Mouse (Mus musculus) intestine, postnatal 0 days (tissue): ENCODE data around the gene Hpd. TPM values are rescaled to one million over a fixed set of nuclear protein-coding genes. Genes with fewer than 3 reads are reported as not detected.

Experiments used
- ATAC-seq: fragments of 200-750 bp; cut with Nextera tagmentation; 2 replicates; pipeline ENCODE4 v1.8.0; 2017; ENCODE audit warnings: mild to moderate bottlenecking, moderate TSS enrichment, moderate library complexity
- H3K27ac ChIP-seq: fragments of 300-500 bp; sonication (generic); 2 replicates; pipeline ENCODE4 v1.5.1; 2014; ENCODE audit warnings: mild to moderate bottlenecking, low read depth, low read length, moderate library complexity
- H3K27me3 ChIP-seq: fragments of 300-500 bp; sonication (generic); replicated peaks from 2 replicates; pipeline ENCODE4 v1.6.1; 2014; ENCODE audit warnings: low read length, mixed read lengths; ENCODE audit not compliant: control insufficient read depth, insufficient read depth
- H3K36me3 ChIP-seq: fragments of 300-500 bp; sonication (generic); 2 replicates; pipeline ENCODE4 v1.6.1; 2014; ENCODE audit warnings: mild to moderate bottlenecking, moderate library complexity; ENCODE audit not compliant: control insufficient read depth, insufficient read depth
- H3K4me1 ChIP-seq: fragments of 300-500 bp; sonication (generic); replicated peaks from 2 replicates; pipeline ENCODE4 v1.6.1; 2014; ENCODE audit warnings: antibody characterized with exemption, low read length, mixed read lengths; ENCODE audit not compliant: control insufficient read depth, insufficient read depth
- H3K4me2 ChIP-seq: fragments of 300-500 bp; sonication (generic); replicated peaks from 2 replicates; pipeline ENCODE4 v1.6.1; 2014; ENCODE audit warnings: low read depth, mild to moderate bottlenecking, moderate library complexity
- H3K4me3 ChIP-seq: fragments of 300-500 bp; sonication (generic); 2 replicates; pipeline ENCODE4 v1.5.1; 2014; ENCODE audit warnings: low read depth, low read length
- H3K9ac ChIP-seq: fragments of 300-500 bp; sonication (generic); 2 replicates; pipeline ENCODE4 v1.6.1; 2014; ENCODE audit warnings: mild to moderate bottlenecking, low read depth, low read length
- H3K9me3 ChIP-seq: fragments of 300-500 bp; sonication (generic); 2 replicates; pipeline ENCODE4 v1.6.1; 2016; ENCODE audit warnings: mixed run types; ENCODE audit not compliant: control insufficient read depth
- CTCF ChIP-seq: sonication (generic); IDR thresholded peaks from 2 replicates; pipeline ENCODE4 v1.5.1; 2016; ENCODE audit warnings: low read depth, mild to moderate bottlenecking, control low read depth, antibody characterized with exemption, moderate library complexity
- WGBS: fragments of 180-500 bp; shearing (Covaris S2); extraction: QIAGEN DNeasy Blood & Tissue Kit; methylation state at CpG from one replicate; pipeline ENCODE4 v1.1.7; 2014; 5-methylcytosine and 5-hydroxymethylcytosine counted together
- polyA plus RNA-seq: library from polyadenylated mRNA; unstranded; fragments of >200 nt; fragmentation: Nextera tagmentation; extraction: Ambion mirVana; gene quantifications from 2 replicates; pipeline ENCODE4 v1.2.1, GENCODE M21; 2015

Hpd gene
- polyA plus RNA-seq, 1 experiment from 2014 or later = 4.7 TPM

- no peak for TF ChIP-seq CTCF
- Histone ChIP-seq H3K4me3 (no peak overlapping the region), H3K4me2 (0 out of 2 replicates have a peak overlapping the region, but pooled peaks have one; percentile 66), H3K36me3 (peaks cover 70% of the 10 kb centered on the region), H3K9me3 (no peaks in the 10 kb centered on the region), H3K27ac (no peak overlapping the region), H3K9ac (no peak overlapping the region), H3K4me1 (peaks cover 14% of the 10 kb centered on the region; the same call in 1 of the 2 replicates), H3K27me3 (no peaks in the 10 kb centered on the region)
- WGBS = 93% methylated on average over 19 of the region's 19 CpGs
- ATAC-seq = no peak
Observed at GRCm38 (mm10) chr5:123151707-123152362, 30.7 kb downstream of the Hpd start.

DNA sequence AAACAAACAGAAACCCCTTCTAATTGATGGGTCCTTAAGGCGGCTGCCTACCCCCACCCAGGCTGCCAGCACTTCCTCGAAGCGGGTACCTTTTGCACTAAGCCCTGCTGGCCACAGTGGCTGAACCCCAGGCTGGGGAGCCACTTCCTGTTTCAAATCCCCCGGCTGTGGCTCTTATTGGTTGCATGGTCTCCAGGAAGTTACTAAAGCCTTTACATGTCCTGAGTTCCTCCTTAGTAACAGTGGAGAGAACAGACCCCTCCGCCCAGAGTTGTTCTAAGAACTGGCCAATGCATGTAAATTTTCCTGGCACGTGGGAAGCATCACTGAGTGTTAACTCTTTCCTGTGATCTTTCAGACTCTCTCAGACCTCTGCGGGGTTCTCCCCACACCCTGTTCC, 31.4 kb downstream of the Hpd start:
- Histone ChIP-seq H3K27ac (peak overlapping the region; percentile 21; the same call in 1 of the 2 replicates), H3K9ac (no peak overlapping the region), H3K36me3 (peaks cover 72% of the 10 kb centered on the region), H3K27me3 (no peaks in the 10 kb centered on the region), H3K4me1 (peaks cover 14% of the 10 kb centered on the region; the same call in 1 of the 2 replicates), H3K4me3 (0 out of 2 replicates have a peak overlapping the region, but pooled peaks have one; percentile 15), H3K9me3 (no peaks in the 10 kb centered on the region), H3K4me2 (peak overlapping the region; percentile 66)
- no peak for TF ChIP-seq CTCF
- 32% methylated on average over 7 of the region's 7 CpGs for WGBS
- ATAC-seq = no peak

DNA sequence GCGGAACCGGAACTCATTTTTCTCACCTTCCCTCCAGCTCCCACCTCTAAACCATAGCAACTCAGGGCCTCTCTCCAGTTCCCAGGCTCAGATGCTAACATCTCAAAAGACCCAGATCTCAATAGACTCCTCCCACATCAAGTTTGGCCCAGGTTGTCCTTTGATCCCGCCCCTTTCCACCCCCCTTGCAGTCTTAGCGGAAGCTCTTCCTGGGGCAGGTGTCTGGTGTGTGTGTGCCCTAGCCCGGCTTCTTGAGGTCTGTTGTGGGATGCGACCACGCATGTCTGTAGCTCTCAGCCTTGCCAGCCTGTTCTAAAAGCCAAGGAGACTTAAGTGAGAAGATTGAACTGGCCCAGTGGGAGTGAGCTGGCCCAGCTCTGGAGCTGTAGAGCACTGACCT, 31.9 kb downstream of the Hpd start:
- ATAC-seq = no peak
- H3K9ac ChIP-seq = no peak overlapping the region
- no peaks in the 10 kb centered on the region for H3K27me3 ChIP-seq
- H3K4me3 ChIP-seq = 0 out of 2 replicates have a peak overlapping the region, but pooled peaks have one; percentile 15
- H3K4me1 ChIP-seq = peaks cover 14% of the 10 kb centered on the region; the same call in 1 of the 2 replicates
- peak overlapping the region; percentile 21; the same call in 1 of the 2 replicates for H3K27ac ChIP-seq
- 26% methylated on average over 7 of the region's 7 CpGs for WGBS
- peak overlapping the region; percentile 66 for H3K4me2 ChIP-seq
- no peak for TF ChIP-seq CTCF
- H3K36me3 ChIP-seq = peaks cover 72% of the 10 kb centered on the region
- no peaks in the 10 kb centered on the region for H3K9me3 ChIP-seq

DNA sequence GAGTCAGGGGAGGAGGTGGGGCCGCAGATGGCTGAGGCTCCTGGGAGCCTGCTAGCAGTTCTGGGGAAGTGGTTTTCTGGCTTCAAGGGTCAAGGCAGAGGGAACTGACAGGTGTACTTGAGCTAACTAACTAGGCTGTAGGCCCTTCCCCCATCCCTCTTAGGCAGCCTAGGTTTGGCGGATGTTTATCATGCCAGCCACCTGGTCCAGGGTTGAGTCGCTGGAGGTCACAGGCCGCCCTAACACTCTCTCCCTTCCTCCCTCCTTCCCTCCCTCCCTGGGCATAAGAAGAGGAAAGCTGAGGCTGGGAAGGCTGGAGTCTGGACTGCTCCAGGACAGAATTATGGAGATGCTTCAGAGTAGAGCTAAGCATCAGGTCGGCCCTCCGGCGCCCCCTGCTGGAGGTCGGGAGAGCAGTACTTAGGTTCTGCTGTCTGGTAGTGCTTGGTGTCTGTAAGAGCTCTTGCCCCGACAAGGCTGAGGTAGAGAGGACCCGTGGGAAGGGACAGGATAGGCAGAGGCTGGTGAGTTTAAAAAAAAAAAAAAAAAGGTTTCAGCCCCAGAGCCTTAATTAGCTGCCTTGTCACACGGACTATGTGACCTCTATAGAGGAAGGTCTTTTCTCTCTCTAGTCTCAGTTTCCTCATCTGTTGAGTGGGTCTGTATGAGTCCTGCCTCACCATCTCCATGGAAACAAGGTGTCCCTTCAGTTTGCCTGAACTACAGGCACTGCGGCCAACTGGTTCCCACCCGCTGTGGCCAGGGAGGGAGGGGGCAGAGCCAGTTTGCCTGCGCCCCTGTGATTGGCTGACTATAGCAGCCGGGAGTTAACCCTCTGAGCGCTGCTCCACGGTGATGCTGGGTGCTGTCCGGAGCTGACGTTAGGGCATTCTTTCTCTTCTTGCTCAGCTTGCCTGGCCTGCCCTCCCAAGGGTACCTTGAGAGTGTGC, 32.8 kb downstream of the Hpd start:
- H3K27ac ChIP-seq = no peak overlapping the region
- peak overlapping the region; percentile 33 for H3K4me3 ChIP-seq
- H3K27me3 ChIP-seq = no peaks in the 10 kb centered on the region
- H3K9ac ChIP-seq = no peak overlapping the region
- H3K9me3 ChIP-seq = no peaks in the 10 kb centered on the region
- H3K36me3 ChIP-seq = peaks cover 71% of the 10 kb centered on the region
- peak; percentile 97 for TF ChIP-seq CTCF
- peak overlapping the region; percentile 66 for H3K4me2 ChIP-seq
- ATAC-seq = peak; percentile 78
- 4% methylated on average over 19 of the region's 19 CpGs for WGBS
- H3K4me1 ChIP-seq = peaks cover 17% of the 10 kb centered on the region; the same call in 1 of the 2 replicates

DNA sequence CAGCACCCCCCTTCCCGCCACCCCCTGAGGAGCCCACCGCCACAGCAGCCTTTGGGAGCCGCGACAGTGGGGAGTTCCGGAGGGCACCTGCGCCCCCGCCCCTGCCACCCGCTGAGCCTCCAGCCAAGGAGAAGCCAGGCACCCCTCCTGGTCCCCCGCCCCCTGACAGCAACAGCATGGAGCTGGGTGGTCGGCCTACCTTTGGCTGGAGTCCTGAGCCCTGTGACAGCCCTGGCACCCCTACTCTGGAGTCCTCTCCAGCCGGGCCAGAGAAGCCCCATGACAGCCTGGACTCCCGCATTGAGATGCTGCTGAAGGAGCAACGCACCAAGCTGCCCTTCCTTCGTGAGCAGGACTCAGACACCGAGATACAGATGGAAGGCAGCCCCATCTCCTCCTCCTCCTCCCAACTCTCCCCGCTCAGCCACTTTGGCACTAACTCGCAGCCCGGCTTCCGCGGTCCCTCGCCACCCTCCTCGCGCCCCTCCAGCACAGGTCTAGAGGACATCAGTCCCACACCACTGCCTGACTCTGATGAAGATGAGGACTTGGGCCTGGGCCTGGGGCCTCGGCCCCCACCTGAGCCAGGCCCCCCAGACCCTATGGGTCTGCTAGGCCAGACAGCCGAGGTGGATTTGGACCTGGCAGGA, 34.3 kb downstream of the Hpd start:
- ATAC-seq = no peak
- no peak overlapping the region for H3K4me2 ChIP-seq
- TF ChIP-seq CTCF = no peak
- no peaks in the 10 kb centered on the region for H3K9me3 ChIP-seq
- no peak overlapping the region for H3K4me3 ChIP-seq
- no peaks in the 10 kb centered on the region for H3K27me3 ChIP-seq
- peaks cover 57% of the 10 kb centered on the region for H3K36me3 ChIP-seq
- 0 out of 2 replicates have a peak overlapping the region, but pooled peaks have one; percentile 41 for H3K27ac ChIP-seq
- 86% methylated on average over 25 of the region's 25 CpGs for WGBS
- H3K4me1 ChIP-seq = peaks cover 17% of the 10 kb centered on the region; the same call in 1 of the 2 replicates
- no peak overlapping the region for H3K9ac ChIP-seq

- no peak overlapping the region for H3K4me2 ChIP-seq
- ATAC-seq = no peak
- H3K4me3 ChIP-seq = no peak overlapping the region
- no peak for TF ChIP-seq CTCF
- H3K27me3 ChIP-seq = no peaks in the 10 kb centered on the region
- H3K27ac ChIP-seq = no peak overlapping the region
- H3K4me1 ChIP-seq = peaks cover 17% of the 10 kb centered on the region; the same call in 1 of the 2 replicates
- 80% methylated on average over 17 of the region's 17 CpGs for WGBS
- no peaks in the 10 kb centered on the region for H3K9me3 ChIP-seq
- no peak overlapping the region for H3K9ac ChIP-seq
- H3K36me3 ChIP-seq = peaks cover 50% of the 10 kb centered on the region
Observed at GRCm38 (mm10) chr5:123147569-123147968, 35.0 kb downstream of the Hpd start.
